Mouse (Mus musculus) ES-CJ7 (cell line): Measurements from ENCODE around the gene Atg5.
"Not testable (repeated sequence)": the region's sequence is repeated elsewhere in the genome, so short reads cannot be mapped to it uniquely, and the experiment has no call there.

Source experiments
- DNase-seq: peaks from one replicate; pipeline ENCODE4 v3.0.0; 2011; ENCODE audit warnings: low read depth, low spot score

Atg5 gene

DNA sequence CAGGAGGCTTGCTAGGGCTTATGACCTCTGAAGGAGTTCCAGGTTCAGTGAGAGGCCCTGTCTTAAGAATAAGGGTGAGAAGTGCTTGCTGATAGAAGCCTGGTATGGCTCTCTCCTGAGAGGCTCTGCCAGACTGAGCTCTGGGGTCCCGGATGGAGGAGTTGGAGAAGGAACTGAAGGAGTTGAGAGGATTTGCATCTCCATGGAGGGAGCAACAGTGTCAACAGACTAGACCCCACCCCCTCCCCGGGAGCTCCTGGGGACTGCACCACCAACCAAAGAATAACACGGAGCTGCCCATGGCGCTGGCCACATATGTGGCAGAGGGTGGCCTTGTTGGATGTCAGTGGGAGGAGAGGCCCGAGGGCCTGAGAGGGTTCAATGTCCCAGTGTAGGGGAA is 47.1 kb downstream of the Atg5 start:
- DNase-seq: peak; percentile 65

DNA sequence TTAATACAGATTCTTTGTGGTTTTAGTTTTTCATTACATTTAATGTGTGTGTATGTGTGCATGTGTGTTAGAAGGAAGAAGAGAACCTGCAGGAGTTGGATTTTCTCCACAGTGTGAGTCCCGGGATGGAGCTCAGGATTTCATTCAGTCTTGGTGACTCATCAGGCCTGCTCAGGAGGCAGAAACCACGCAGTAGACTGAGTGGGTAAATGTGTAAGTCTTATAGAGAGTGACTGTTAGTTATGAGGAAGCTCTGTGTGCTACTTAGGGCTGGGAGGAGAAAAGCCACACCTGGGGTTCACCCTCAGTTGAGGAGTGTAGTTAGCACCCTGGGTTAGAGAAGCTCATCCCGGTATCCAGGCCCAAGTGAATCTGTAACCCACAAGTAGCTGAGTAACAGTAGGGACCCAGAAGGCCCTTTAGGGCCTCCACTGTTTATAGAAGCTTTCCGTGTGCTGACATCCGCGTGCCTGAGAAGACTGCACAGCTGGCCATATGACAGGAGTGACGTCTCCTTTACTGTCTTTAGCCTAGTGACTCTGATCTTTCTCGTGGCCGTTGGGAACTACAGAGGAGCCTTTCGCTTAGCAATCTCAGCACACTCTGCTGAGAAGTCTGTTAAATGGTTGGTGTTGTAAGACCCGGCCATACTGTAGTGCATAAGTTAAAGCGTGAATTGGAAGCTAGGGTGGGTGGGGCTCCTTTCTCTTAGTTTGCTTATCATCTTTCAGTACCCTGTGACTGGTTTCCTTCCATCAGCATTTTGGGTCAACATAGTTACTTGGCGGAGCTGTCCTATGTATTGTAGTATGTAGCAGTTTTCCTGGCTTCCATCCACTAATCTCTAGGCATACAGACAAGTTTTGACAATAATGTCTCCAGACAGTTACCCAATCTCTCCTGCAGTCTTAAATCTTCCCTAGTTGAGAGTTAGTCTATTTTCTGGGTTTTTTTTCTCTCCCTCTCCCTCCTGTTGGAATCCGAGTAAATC is 48.4 kb downstream of the Atg5 start:
- no peak for DNase-seq

DNA sequence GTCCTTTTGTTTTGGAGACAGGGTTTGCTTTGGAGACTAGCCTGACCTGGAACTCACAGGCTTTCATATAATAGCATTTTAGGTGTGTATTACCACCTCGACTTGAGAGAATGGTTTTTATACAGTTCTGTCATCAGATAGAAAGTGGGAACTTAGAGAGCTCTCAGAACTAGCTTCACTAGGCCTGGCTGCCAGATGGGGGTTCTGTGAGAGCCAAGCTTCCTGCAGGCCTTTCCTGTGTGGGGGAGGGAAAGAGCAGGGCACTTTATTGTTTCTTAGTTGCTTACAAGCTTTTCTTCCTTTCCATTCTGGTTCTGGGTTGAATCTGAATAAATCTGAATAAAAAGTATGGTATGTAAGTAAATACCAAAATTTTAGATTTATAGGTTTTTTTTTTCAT is 54.0 kb downstream of the Atg5 start:
- no peak for DNase-seq

DNA sequence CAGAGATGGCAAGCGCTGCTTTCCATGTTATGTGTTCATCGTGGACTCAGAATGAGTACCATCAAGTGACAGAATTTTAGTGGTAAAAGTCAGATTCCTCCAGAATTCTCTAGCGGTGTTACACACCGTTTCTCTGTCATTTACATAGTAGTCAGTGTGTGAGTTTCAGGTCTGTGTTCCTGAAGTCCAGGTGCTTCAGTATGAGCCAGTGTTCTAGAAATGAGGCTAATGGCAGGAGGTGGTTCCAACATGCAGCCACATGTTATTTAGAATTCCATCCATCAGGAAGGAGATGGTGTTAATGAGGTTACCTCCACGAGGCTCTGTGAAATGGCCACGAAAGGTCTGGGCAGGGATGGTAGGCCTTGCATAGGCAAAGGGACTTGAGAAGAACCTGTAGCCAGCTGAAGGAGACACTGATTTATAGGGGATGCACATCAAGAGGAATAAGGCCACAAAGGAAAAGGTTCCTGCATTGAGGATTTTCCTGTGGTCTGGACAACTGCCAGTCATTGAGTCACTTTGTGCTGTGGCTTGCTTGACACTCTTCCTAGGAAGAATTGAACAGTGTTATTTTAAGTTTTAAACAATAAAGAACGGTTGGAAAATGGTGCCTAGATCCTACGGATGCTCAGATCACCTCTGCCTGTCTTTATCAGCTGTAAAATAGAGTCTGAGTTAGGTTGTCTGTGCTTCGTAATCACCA is 55.1 kb downstream of the Atg5 start:
- DNase-seq: no peak

DNA sequence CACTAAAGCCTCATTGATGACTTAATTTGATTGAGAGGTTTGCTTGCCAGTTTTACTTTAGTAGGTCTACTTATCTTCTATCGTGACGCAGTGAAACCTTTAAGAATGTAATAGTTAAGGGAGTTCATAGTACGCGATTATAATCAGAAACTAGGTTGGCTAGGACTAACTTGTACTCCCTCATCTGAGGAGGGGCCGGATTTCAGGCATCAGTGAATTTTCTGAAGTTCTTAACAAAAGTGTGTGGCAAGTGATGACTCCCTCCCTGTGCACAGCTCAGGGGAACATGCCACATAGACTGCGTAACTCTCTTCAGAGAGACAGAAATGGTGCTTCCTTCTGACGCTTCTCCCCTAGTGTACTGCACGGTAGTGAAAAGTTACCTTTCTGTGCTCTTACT is 55.7 kb downstream of the Atg5 start:
- no peak for DNase-seq

DNA sequence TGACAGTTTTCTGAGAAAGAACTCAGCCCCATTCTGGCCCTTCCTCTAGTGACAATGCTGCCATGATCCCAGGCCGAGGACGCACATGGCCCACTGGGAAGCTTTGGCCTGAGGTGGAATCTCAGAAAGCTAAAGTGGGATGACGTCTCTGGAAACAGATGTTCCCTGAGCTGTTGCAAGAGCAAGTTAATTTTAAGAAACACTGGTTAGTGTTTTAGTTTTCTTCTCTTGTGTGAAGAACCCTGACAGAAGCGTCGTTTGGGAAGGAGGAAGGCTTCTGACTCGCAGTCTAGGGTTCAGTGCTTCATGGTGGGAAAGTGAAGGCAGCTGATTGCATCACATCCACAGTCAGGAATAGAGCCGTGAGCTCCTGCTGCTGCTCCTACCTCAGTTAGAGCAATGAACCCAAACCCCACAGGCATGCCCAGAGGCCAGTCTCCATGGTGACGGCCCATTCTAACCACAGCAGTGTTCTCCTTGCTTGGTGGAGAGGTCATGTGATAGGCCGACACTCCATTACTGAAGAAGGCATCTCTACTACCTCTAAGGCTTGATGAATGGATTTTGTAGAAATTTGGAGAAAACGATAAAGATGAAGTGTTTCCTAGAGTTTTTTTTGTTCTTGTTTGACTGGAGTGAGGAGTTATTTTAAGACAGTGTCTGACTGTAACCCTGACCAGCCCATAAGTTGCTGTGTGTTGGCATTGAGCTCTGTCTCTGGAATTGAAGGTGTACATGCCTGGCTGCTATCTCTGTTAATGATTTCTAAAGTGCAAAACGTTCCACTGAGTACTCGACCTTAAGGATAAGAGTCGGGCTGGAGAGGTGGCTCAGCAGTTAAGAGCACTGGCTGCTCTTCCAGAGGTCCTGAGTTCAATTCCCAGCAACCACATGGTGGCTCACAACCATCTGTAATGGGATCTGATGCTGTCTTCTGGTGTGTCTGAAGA is 57.7 kb downstream of the Atg5 start:
- peak; percentile 44 for DNase-seq

DNA sequence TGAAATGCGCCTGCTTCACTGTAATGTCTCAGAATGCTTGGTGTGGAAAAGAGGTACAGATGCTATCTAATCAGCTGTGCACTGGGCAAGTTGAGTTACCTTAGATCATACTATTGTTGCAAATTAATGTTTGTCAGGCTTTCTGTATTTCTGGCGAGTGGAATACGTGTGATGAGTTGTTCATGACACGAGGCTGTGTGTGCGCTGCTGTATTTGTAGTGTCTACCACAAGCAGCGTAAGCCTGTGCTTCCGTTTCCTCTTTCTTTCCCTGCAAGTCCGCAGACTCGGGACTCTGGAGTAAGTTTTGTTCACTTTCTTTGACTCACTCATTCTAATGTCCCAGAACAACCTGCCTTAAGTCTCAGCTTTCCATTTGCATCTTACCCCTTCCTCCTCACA is 58.9 kb downstream of the Atg5 start:
- no peak for DNase-seq

DNA sequence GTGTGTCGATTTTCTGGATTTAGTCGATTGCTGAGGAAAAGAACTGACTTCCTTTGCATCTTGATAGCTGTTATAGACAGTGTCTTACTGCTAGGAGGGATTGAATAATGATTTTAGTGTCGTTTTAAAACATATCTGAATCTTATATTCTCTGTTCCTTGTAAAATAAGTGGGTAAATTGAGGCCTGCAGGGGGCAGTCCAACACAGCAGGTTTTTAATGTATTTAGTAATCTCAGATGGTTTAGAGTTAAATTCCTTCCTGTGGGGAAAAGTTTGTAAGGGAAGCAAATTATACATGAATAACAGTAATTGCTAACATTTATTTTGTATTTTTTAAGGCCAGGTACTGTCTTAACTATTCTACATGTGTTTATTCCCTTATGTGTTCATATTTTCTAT is 60.2 kb downstream of the Atg5 start:
- DNase-seq: peak; percentile 22

DNA sequence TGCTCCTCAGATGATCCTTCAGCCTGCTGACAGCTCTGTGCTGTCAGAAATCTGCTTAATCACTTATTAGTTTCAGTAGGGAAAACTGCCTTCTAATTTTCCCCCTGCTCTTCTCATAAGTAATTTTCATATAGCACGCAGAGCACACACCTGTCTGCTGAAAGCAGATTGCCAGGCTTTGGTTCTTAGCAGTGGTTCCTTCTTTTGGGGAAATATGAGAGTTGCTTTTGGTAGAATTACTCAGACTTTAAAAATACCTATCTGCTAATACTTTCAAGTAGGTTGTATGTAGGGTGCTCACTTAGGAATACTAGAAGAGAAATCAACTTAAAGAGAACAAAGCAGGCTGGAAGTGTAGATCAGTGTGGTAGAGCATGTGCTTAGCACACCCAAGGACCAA is 62.6 kb downstream of the Atg5 start:
- no peak for DNase-seq

DNA sequence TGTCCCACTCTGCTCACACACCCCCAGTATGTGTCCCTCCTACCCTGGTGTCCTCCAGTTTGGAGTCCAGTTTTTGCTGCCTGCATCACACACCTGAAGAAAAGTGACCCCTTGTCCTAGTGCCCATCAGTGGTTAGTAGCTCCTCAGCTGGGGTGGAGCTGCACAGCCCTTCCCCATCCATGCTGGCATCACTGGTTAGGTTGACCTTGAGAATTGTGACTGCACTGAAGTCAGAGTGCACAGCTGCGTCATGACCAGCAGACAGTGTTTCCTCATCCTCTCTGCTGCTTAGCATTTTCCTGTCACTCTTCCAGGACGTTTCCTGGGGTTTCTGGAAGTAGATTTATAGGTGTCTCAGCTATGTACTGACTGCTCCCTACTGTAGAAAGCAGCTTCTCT is 63.3 kb downstream of the Atg5 start:
- no peak for DNase-seq

DNA sequence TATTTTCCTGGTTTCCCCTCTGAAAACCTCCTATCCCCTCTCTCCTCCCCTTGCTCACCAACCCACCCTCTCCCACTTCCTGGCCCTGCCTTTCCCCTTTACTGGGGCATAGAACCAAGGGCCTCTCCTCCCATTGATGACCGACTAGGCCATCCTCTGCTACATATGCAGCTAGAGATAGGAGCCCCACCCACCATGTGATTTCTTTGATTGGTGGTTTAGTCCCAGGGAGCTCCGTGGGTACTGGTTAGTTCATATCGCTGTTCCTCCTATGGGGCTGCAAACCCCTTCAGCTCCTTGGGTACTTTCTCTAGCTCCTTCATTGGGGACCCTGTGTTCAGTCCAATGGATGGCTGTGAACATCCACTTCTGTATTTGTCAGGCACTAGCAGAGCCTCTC is 64.5 kb downstream of the Atg5 start:
- DNase-seq: not testable (repeated sequence)

DNA sequence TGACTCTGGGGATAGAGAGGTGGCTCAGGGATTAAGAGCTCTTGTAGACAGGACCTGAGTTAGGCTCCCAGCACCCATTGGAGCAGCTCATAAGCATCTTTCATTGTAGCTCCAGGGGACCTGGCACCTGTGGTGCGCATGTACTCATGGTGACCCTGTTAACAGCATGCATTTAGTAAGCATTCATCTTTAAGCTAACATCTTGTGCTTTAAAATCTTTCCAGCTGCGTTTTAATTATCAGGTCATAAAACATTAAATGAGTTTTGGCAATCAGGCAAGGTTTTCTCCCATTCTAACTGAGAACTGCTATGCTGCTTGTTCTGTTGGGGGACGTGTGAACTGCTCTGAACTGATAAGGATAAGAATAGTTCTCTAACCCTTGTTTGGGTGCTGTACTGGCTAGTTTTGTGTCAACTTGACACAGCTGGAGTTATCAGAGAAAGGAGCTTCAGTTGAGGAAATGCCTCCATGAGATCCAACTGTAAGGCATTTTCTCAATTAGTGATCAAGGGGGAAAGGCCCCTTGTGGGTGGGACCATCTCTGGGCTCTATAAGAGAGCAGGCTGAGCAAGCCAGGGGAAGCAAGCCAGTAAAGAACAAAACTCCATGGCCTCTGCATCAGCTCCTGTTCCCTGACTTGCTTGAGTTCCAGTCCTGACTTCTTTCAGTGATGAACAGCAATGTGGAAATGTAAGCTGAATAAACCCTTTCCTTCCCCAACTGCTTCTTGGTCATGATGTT is 68.7 kb downstream of the Atg5 start:
- not testable (repeated sequence) for DNase-seq

DNA sequence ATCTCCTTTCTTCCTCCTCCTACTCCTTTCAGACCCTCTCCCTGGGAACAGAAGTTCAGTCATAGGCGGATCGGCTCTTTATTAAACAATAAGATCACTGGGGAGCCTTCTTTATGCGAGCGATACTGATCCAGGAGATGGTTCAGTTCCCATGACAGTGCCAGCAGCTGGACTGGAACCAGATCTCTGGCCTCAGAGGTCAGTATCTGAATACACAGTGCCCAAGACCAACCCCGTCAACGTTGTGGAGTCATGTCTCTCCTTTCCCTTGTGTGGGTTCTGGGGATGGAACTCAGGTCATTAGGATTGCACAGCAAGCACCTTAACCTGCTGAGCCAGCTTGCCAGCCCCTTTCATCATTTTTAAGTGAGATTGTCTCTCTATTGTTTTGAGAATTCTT is 70.4 kb downstream of the Atg5 start:
- no peak for DNase-seq

DNA sequence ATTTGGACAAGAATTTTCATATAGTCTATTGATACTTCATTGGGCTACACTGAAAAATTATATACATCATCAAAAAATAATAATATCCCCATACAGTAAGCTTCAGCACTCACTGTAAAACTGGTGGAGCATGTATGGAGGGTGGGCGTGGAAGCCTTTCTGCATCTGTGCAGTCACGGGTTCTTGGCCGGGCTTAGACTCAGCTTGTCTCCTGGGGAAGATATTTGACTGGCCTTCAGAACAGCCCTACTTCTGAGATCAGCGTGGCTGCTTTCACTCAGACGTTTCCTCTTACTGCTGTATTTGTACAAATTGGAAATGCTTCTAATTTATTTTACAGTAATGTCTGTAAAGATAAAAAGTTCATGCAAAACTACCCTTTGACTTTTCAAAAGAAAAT is 71.2 kb downstream of the Atg5 start:
- DNase-seq: no peak

DNA sequence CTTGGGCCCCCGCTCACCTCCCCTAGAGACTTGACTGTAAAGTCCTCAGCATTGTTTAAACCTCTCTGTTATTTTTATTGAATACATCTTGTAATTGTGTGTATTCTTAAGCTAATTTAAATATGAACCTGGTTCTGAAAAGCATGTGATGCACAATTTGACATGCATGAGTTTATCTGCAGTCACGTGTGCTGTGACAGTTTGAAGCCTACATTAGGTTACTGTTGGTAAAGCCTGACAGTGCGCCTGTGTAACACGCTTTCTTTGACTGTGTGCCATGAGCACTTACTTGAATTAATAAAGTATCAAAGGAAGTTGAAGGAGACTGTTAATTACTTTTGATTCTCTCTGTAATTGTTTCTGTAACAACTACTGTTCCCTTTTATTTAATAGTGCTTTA is 72.8 kb downstream of the Atg5 start:
- DNase-seq: no peak

DNA sequence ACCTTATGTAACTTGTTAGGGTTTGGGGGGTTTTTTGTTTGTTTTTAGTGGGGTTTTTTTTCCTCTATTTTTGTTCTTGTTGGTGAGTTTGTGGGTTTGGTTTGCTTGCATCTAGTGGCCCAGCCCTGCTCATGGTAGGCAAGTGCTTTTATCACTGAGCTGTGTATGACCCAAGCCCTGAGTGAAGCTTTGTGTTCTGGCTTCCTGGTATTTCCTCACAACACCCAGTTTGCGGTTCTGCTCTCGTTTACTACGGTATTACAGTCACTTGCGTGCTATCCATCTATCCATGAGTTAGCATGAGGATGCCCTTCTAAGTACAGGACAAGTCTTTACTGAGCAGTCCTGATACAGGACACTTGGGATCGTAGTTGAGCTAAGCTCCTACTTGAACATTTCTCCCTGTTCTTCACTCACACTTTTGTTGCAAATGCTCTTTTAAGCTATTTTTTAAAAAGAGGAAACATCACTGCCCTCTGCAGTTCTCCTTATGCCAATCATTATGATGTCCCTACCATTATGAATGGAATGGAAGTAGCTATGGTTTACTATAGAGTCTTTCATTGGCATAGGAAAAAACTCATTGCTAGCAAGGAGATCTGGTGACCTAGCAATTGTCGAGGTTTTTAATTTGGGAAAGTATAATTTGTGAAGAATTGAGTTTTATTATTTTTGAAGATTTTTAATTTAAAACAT is 73.8 kb downstream of the Atg5 start:
- no peak for DNase-seq

DNA sequence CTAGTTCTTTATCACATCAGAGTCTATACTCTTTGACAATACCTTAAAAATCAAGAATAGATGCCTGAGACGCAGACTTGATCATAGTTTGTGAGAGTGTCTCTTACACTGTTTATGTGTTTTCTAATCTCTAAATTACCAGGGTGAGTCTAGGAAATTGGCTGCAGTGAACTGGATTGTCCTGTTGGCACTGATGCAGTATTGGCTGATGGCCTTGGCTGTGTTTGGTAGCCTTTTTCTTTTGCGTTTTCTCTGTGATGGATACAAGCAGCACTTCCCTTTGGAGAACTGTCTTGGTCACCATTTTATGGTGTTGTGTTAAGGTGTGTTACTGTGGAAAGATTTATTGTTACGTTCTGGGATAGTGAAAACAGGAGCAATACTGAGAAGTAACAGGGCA is 75.2 kb downstream of the Atg5 start:
- DNase-seq: no peak

DNA sequence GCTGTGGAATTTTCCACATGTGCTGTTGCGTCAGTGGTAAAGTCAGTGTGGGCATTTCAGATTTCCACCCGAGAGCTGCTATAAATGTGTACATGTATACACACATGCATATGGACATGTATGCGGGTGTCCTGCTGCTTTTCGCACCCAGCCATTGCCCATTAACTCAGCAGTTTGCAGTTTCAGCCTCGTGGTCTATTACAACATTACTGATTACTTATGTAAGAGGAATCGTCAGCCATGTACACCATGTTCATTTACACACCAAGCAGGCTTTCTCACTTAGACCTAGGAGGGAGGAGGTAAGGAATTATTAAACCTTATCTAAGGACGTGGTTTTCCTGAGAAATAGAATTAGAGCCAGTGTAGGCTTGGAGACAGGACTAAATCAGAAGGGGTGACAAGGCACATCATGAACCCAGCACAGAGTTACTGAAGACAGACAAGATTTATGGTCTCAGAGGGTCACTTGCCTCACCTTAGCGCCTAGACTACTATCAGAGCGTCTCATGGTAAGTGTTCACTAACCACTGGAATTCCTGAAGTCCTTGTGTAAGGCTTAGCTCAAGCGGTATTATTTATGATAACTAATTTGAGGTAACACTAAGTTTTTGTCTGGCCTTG is 79.5 kb downstream of the Atg5 start:
- DNase-seq: no peak

DNA sequence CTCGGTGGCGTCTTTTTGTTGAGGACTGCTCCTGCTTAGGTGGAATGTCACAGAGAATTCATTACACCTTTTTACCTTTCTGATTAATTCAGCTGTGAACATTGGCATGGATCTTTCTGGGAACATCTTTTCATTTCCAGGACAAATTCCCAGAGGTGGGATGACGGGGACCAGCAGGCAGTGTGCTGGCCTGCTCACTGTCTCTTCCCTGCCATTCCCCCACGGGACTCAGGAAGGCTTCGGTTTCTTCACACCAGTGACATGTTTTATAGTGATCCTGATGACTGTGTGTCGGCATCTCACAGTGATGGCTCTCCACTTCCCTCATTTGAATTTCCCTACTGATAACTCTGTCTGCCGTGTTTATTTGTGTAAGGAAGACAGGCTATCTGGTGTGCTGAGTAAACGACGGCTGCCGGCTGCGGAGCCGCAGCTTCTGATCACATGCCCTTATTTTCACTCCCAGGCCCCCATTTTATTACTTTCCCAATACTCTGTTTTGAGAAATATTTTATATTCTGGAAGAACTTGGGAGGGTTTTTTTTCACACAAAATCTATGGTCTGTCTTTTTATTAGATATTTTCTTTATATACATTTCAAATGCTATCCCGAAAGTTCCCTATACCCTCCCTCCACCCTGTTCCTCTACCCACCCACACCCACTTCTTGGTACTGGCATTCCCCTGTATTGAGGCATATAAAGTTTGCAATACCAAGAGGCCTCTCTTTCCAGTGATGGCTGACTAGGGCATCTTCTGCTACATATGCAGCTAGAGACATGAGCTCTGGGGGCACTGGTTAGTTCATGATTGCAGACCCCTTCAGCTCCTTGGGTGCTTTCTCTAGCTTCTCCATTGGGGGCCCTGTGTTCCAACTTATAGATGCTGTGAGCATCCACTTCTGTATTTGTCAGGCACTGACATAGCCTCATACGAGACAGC is 80.6 kb downstream of the Atg5 start:
- no peak for DNase-seq
